10 mouse cellular contexts compared by ENCODE assay signal in the genomic region with DNA sequence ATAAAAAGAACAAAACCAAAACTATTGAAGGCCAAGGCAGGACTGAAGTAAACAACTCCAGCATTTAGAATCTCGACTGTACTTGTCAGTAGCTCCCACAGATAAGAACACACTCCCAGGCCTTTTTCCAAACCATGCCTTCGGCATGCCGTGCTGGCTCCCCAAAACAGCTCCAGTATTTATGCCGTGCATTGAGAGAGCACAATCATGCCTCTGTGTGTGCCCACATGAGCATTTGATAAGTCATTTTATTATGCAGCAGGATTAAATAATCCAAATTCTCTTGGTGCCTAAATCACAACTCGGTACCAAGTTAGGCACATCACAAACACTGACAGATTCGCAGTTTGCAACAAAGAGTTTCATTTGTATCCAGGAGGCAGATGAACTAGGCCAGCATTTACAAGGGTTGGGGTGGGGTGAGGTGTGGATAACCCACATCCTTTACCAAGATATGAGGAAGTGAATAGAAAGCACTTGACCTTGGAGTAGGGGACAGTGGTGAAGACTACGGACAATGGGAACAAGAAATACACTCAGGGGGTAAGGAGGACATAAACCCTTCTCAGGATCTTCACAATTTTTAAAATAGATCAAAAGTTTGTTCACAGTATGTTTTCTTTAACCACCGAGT. TPM values are rescaled to one million over a fixed set of nuclear protein-coding genes. Genes with fewer than 3 reads are reported as not detected.
DNase-seq lines count a peak whose midpoint lies in the region; ATAC-seq and TF ChIP-seq lines count a peak whose summit lies in the region.
"Had no signal": no experiment of that assay in that cellular context is flagged by ENCODE, and none has a peak within 500 bp of the region (broad histone marks: within the 10 kb centered on the region; RNA-seq: fewer than 3 reads in every experiment).

No protein-coding gene starts in this region.

- TF ChIP-seq CTCF in lung, postnatal 0 days (IDR thresholded peaks at IDR 0.05), result no peak

- WGBS in lung, postnatal 0 days, result 59% methylated on average over 8 of the region's 8 CpGs

- TF ChIP-seq EP300 in lung, postnatal 0 days (IDR thresholded peaks at IDR 0.05), result no peak

- DNase-seq in adrenal gland, adult 2 months, result peak; percentile 15
- DNase-seq in adrenal gland, adult 18-20 months (ENCODE audit: low spot score in 2 of 2), result no peak
- DNase-seq in layer of hippocampus, adult 9-11 months, result peak; percentile 31
- DNase-seq in layer of hippocampus, adult 9-10 months (ENCODE audit: low spot score), result no peak
- peak; percentile 35 for DNase-seq in telencephalon, adult 2 months (ENCODE audit: low read depth, low spot score)
- no peak for DNase-seq in retina, postnatal 1 day
- no peak for DNase-seq in lung, postnatal 0 days (ENCODE audit: low spot score)

- no peak overlapping the region for H3K27ac ChIP-seq in lung, postnatal 0 days (ENCODE audit: low read length)
- H3K27ac ChIP-seq: forebrain, embryonic 12.5 days; liver, embryonic 14.5 days had no signal

- peak; percentile 78 for ATAC-seq in common myeloid progenitor, adult 5-6 weeks (replicated peaks; ENCODE audit: low read depth, poor library complexity, severe bottlenecking)
- no peak for ATAC-seq in lung, postnatal 0 days

- no peak overlapping the region for H3K4me3 ChIP-seq in lung, postnatal 0 days (ENCODE audit: low read depth, low read length)
- H3K4me3 ChIP-seq: forebrain, embryonic 12.5 days had no signal

- no peaks in the 10 kb centered on the region for H3K36me3 ChIP-seq in lung, postnatal 0 days (ENCODE audit: insufficient read depth, low read length)

- H3K27me3 ChIP-seq in lung, postnatal 0 days (replicated peaks; ENCODE audit: insufficient read depth, low read length), result no peaks in the 10 kb centered on the region
- H3K27me3 ChIP-seq: forebrain, embryonic 12.5 days had no signal

- H3K4me1 ChIP-seq in lung, postnatal 0 days (ENCODE audit: insufficient read depth, low read depth, low read length), result no peaks in the 10 kb centered on the region

- H3K4me2 ChIP-seq in lung, postnatal 0 days (replicated peaks; ENCODE audit: low read depth, low read length), result no peak overlapping the region
- H3K4me2 ChIP-seq: forebrain, embryonic 12.5 days had no signal

- H3K9ac ChIP-seq in lung, postnatal 0 days (replicated peaks; ENCODE audit: low read depth), result no peak overlapping the region
- H3K9ac ChIP-seq: forebrain, embryonic 12.5 days; liver, embryonic 14.5 days had no signal

- no peaks in the 10 kb centered on the region for H3K9me3 ChIP-seq in lung, postnatal 0 days (ENCODE audit: low read length)
- H3K9me3 ChIP-seq: forebrain, embryonic 12.5 days had no signal

RNA-seq across cellular contexts. Expression of gene Fryl, which starts 50.3 kb away (rescaled TPM):
- 10 to 100 TPM; 31.5 to 43.3 TPM for total RNA-seq in adrenal gland, adult 2 months (2021)
- polyA plus RNA-seq in adrenal gland, adult 2 months (2012; rRNA removed), result 40.7 and 41.3 TPM in 2 replicates
- 10 to 100 TPM; 28.9 to 32.8 TPM for total RNA-seq in adrenal gland, adult 18-20 months (2021)
- 85.1 and 92.0 TPM in 2 replicates for total RNA-seq in common myeloid progenitor, adult 5-6 weeks (2017)
- 20.9 and 21.9 TPM in 2 replicates for polyA plus RNA-seq in lung, postnatal 0 days (2015; fragmentation: Nextera tagmentation; extraction: Ambion mirVana)

Comparison
In these comparisons a context has a peak if more than half of its experiments do, and no peak if none do; other contexts are left out.
1. DNase-seq: peak in adrenal gland, adult 2 months (single experiment), layer of hippocampus, adult 9-11 months (single experiment) and telencephalon, adult 2 months (single experiment); none in adrenal gland, adult 18-20 months (0 of 2), layer of hippocampus, adult 9-10 months (single experiment), retina, postnatal 1 day (single experiment) and lung, postnatal 0 days (single experiment).